Mouse (Mus musculus): Measurements from ENCODE around the gene Mpl.

DNA sequence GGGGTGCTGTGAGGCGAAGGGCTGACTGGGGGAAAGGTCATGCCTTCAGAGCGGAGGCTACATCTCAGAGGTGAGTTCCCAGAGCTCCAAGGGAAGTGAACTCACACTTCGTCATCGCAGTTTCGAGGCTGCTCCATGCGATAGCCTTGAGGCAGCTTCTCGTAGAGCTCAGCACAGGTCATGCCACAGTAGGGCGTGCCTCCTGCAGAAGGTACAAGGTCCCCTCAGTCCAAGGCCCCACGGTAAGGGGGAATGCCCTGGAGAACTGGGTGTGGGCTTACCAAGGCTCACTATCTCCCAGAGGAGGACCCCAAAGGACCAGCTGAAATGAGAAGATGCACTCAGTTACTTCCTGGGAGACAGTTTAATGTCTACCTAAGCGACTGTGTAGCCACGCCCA is 15.4 kb upstream of the Mpl start:
- TF ChIP-seq CTCF (IDR thresholded peaks at IDR 0.05; ENCODE audit: low read depth, low read length): no peak
- TF ChIP-seq POLR2A (IDR thresholded peaks at IDR 0.05; ENCODE audit: borderline replicate concordance, low read depth, low read length): no peak

Measured in bone marrow macrophage, adult 2 months (primary cell).